Comparison of ENCODE assay signal across 10 mouse cellular contexts in the genomic region with DNA sequence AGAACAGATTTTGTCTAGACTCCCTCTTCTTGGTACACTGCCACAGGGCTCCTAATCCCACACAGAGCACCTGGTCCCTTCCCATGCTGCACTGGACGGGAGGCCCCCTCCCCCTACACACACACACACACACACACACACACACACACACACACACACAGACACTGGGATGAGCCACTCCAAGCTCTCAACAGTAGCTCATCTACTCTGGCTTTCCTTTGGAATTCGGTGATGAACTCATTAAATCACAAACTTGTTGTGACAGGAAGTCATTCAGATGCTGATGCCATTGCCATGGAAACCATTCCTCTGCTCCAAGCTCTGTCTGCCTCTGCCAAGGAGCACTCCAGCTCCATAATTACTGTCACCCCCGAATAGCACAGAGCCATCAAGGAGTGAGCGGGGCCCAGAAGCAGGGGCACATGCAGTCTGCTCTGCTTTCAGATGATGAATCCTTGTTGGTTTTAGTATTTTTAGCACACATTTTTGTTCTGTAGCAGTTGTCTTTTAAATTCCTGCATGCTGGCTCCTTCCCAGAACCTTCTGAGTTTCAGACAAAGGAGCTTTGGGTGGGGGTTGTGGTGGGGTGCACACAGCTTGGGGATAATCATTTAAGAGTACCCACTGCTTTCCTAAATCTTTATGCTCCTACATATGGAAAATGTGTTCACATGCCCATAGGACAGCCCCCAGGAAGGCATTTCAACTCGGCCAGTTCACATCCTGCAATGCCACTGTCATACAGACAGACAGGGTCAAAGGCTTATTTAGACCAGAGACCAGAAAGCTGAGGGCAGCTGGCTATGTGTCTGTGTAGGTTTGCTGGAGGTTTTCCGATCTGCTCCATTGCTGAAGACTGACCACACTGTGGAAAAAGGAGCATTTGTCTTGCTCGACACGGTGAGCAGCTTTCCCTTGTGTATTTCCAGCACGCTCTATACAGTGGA. TPM values are rescaled to one million over a fixed set of nuclear protein-coding genes. Genes with fewer than 3 reads are reported as not detected.
DNase-seq lines count a peak whose midpoint lies in the region; ATAC-seq lines count a peak whose summit lies in the region.
"Had no signal": no experiment of that assay in that cellular context is flagged by ENCODE, and none has a peak within 500 bp of the region (broad histone marks: within the 10 kb centered on the region; RNA-seq: fewer than 3 reads in every experiment).

No protein-coding gene starts in this region.

- H3K9ac ChIP-seq in hindbrain, embryonic 13.5 days, result peak overlapping the region; percentile 39; the same call in 1 of the 2 replicates
- H3K9ac ChIP-seq: heart, embryonic 15.5 days had no signal

- 14% methylated on average over 9 of the region's 9 CpGs for WGBS in hindbrain, embryonic 13.5 days

- ATAC-seq in hindbrain, embryonic 13.5 days (ENCODE audit: low FRiP score), result peak; percentile 98
- ATAC-seq: Patski had no signal

- peaks cover 52% of the 10 kb centered on the region for H3K4me1 ChIP-seq in hindbrain, embryonic 13.5 days (replicated peaks)

- H3K4me2 ChIP-seq in hindbrain, embryonic 13.5 days, result peak overlapping the region; percentile 21; the same call in 1 of the 2 replicates
- H3K4me2 ChIP-seq: heart, embryonic 15.5 days had no signal

- no peaks in the 10 kb centered on the region for H3K9me3 ChIP-seq in hindbrain, embryonic 13.5 days
- H3K9me3 ChIP-seq: heart, embryonic 15.5 days had no signal

- peaks cover 4% of the 10 kb centered on the region; the same call in 1 of the 2 replicates for H3K27me3 ChIP-seq in hindbrain, embryonic 13.5 days
- H3K27me3 ChIP-seq: heart, embryonic 15.5 days; Patski had no signal

- DNase-seq in ES-CJ7 (ENCODE audit: low read depth, low spot score), result peak; percentile 92
- DNase-seq in embryo, embryonic 10 days (ENCODE audit: low spot score), result peak; percentile 86
- peak; percentile 86 for DNase-seq in mesoderm, embryonic 11.5 days (ENCODE audit: low read depth, low spot score)
- DNase-seq in telencephalon, adult 2 months (ENCODE audit: low read depth, low spot score), result peak; percentile 97
- no peak for DNase-seq in gastrocnemius, postnatal 36 days
- DNase-seq in gastrocnemius, postnatal 4 days (ENCODE audit: low spot score in 2 of 2), result no peak
- DNase-seq in urinary bladder, postnatal 4 days (ENCODE audit: low spot score in 2 of 2), result no peak

- H3K36me3 ChIP-seq in hindbrain, embryonic 13.5 days, result no peaks in the 10 kb centered on the region
- H3K36me3 ChIP-seq: heart, embryonic 15.5 days had no signal

- intact Hi-C loops in gastrocnemius, postnatal 36 days (cut with DNase I), result no loop called here

- H3K27ac ChIP-seq in hindbrain, embryonic 13.5 days, result peak overlapping the region; percentile 93
- H3K27ac ChIP-seq: heart, embryonic 15.5 days had no signal

- no peak overlapping the region for H3K4me3 ChIP-seq in hindbrain, embryonic 13.5 days
- H3K4me3 ChIP-seq: heart, embryonic 15.5 days had no signal

RNA-seq across cellular contexts. Expression of a gene that starts 41.9 kb away (rescaled TPM):
- polyA plus RNA-seq in hindbrain, embryonic 13.5 days (2015; fragmentation: Nextera tagmentation; extraction: Ambion mirVana), result 93.2 and 105 TPM in 2 replicates
- total RNA-seq in gastrocnemius, postnatal 36 days (2021), result under 1 TPM; 0.47 to 0.89 TPM
- total RNA-seq in gastrocnemius, postnatal 4 days (2021), result 10 to 100 TPM; 11.7 to 13.1 TPM

Comparison
In these comparisons a context has a peak if more than half of its experiments do, and no peak if none do; other contexts are left out.
1. RNA of a gene that starts 41.9 kb away (total RNA-seq): 11.7 to 13.1 TPM in gastrocnemius, postnatal 4 days; 0.47 to 0.89 TPM in gastrocnemius, postnatal 36 days; every median in the first group is over 4 times any median in the second.
2. DNase-seq: peak in ES-CJ7 (single experiment), embryo, embryonic 10 days (single experiment), mesoderm, embryonic 11.5 days (single experiment) and telencephalon, adult 2 months (single experiment); none in gastrocnemius, postnatal 36 days (0 of 2), gastrocnemius, postnatal 4 days (0 of 2) and urinary bladder, postnatal 4 days (0 of 2).